In the genomic region with DNA sequence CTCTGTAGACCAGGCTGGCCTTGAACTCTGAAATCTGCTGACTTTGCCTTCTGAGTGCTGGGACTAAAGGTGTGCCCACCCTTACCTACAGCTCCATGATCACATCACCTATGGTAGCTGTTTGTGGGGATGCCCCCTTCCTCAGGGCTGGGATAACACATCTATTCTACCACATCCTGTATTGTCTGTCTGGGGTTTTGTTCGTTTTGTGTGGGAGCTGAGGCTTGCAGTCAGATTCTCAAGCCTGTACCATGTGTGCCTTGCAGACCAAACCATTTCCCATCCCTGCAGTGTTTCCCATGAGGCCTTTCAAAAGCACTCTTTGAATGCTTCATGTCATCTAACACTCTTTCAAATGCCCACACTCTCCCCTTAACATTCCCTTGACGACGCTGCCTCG, we compare ENCODE assay signal across 31 mouse cellular contexts. TPM values are rescaled to one million over a fixed set of nuclear protein-coding genes. Genes with fewer than 3 reads are reported as not detected.
DNase-seq lines count a peak whose midpoint lies in the region; ATAC-seq and TF ChIP-seq lines count a peak whose summit lies in the region.
"Had no signal": no experiment of that assay in that cellular context is flagged by ENCODE, and none has a peak within 500 bp of the region (broad histone marks: within the 10 kb centered on the region; RNA-seq: fewer than 3 reads in every experiment).

No protein-coding gene starts in this region.

- no peak overlapping the region for H3K9ac ChIP-seq in hindbrain, postnatal 0 days (replicated peaks; ENCODE audit: low read length)
- H3K9ac ChIP-seq: heart, embryonic 12.5 days; heart, embryonic 15.5 days; hindbrain, embryonic 14.5 days had no signal

- H3K4me3 ChIP-seq in hindbrain, postnatal 0 days (ENCODE audit: low read length), result no peak overlapping the region
- H3K4me3 ChIP-seq: forebrain, embryonic 10.5 days; heart, embryonic 12.5 days; heart, embryonic 15.5 days had no signal

- no peak for TF ChIP-seq CTCF in hindbrain, postnatal 0 days (IDR thresholded peaks at IDR 0.05; ENCODE audit: low read depth)

- no peak overlapping the region for H3K27ac ChIP-seq in hindbrain, postnatal 0 days
- H3K27ac ChIP-seq: forebrain, embryonic 10.5 days; heart, embryonic 15.5 days; hindbrain, embryonic 14.5 days had no signal

- H3K4me1 ChIP-seq in hindbrain, postnatal 0 days (ENCODE audit: insufficient read depth, low read length), result no peaks in the 10 kb centered on the region

- H3K27me3 ChIP-seq in hindbrain, postnatal 0 days (ENCODE audit: insufficient read depth, low read length), result no peaks in the 10 kb centered on the region
- H3K27me3 ChIP-seq: heart, embryonic 15.5 days had no signal

- peak; percentile 97 for ATAC-seq in inflammation-experienced regulatory T-cells, adult 6 months
- ATAC-seq in hindbrain, postnatal 0 days, result no peak
- ATAC-seq: forebrain, embryonic 14.5 days; intestine, embryonic 16.5 days; Patski had no signal

- no peaks in the 10 kb centered on the region for H3K36me3 ChIP-seq in hindbrain, postnatal 0 days (ENCODE audit: insufficient read depth, low read length)
- H3K36me3 ChIP-seq: forebrain, embryonic 10.5 days; G1E; heart, embryonic 12.5 days; heart, embryonic 15.5 days had no signal

- DNase-seq in thymus, postnatal 0 days (ENCODE audit: low spot score), result peak; percentile 68
- no peak for DNase-seq in thymus, postnatal 25 days
- DNase-seq in T-cell, adult 2 months (ENCODE audit: low spot score), result peak; percentile 53
- DNase-seq in cerebellum, postnatal 36 days, result no peak
- no peak for DNase-seq in frontal cortex, postnatal 10 days (ENCODE audit: low spot score in 2 of 2)
- no peak for DNase-seq in hindbrain, postnatal 0 days (ENCODE audit: low spot score)
- DNase-seq: adrenal gland, adult 8-10 months; adrenal gland, postnatal 25 days; B cell, adult 2 months; cerebellum, adult 11-12 months; cerebellum, adult 8-10 months; gastrocnemius, postnatal 14 days; heart, adult 18-20 months; heart, postnatal 10 days; heart, postnatal 36 days; kidney, adult 18-20 months had no signal

- H3K4me2 ChIP-seq in hindbrain, postnatal 0 days (ENCODE audit: low read depth, low read length), result no peak overlapping the region
- H3K4me2 ChIP-seq: heart, embryonic 12.5 days; heart, embryonic 15.5 days; hindbrain, embryonic 14.5 days had no signal

- no peaks in the 10 kb centered on the region for H3K9me3 ChIP-seq in hindbrain, postnatal 0 days (ENCODE audit: low read length)
- H3K9me3 ChIP-seq: forebrain, embryonic 10.5 days; G1E; heart, embryonic 12.5 days; heart, embryonic 15.5 days had no signal

- 61% methylated on average over 4 of the region's 4 CpGs for WGBS in hindbrain, postnatal 0 days

RNA-seq across cellular contexts. Expression of gene Scn4a, which starts 1.1 kb away (rescaled TPM):
- 0.04 TPM in 1 of 2 replicates, not detected in the other for polyA plus RNA-seq in thymus, postnatal 0 days (2015; fragmentation: Nextera tagmentation; extraction: Ambion mirVana)
- under 1 TPM in 1 of 3 experiments, not detected in 2; 0.08 TPM for polyA plus RNA-seq in inflammation-experienced regulatory T-cells, adult 6 months (2017; shearing (Covaris generic))
- total RNA-seq in hindbrain, postnatal 0 days (2014; rRNA removed), result under 0.01 and 0.22 TPM in 2 replicates
- polyA plus RNA-seq in hindbrain, postnatal 0 days (2015; fragmentation: Nextera tagmentation; extraction: Ambion mirVana), result 0.04 TPM in 1 of 2 replicates, not detected in the other
- polyA plus RNA-seq: forebrain, embryonic 10.5 days; forebrain, embryonic 14.5 days; G1E; hindbrain, embryonic 14.5 days; intestine, embryonic 16.5 days had no signal

RNA-seq across cellular contexts. Expression of gene Prr29, which starts 13.3 kb away (rescaled TPM):
- polyA plus RNA-seq in thymus, postnatal 0 days (2015; fragmentation: Nextera tagmentation; extraction: Ambion mirVana), result 31.2 and 33.1 TPM in 2 replicates
- 1 to 10 TPM in 2 of 3 experiments, under 1 TPM in 1; 0.87 to 2.5 (median 2.3) TPM for polyA plus RNA-seq in inflammation-experienced regulatory T-cells, adult 6 months (2017; shearing (Covaris generic))
- total RNA-seq in hindbrain, postnatal 0 days (2014; rRNA removed), result not detected in 2 replicates
- not detected in 2 replicates for polyA plus RNA-seq in hindbrain, postnatal 0 days (2015; fragmentation: Nextera tagmentation; extraction: Ambion mirVana)
- total RNA-seq: adrenal gland, postnatal 25 days had no signal
- polyA plus RNA-seq: brain, embryonic 14.5 days; embryonic facial prominence, embryonic 11.5 days; forebrain, embryonic 10.5 days; forebrain, embryonic 14.5 days; heart, embryonic 12.5 days; hindbrain, embryonic 11.5 days; hindbrain, embryonic 14.5 days; Patski had no signal

RNA-seq across cellular contexts. Expression of gene Icam2, which starts 35.9 kb away (rescaled TPM):
- polyA plus RNA-seq in thymus, postnatal 0 days (2015; fragmentation: Nextera tagmentation; extraction: Ambion mirVana), result 123 and 124 TPM in 2 replicates
- polyA plus RNA-seq in inflammation-experienced regulatory T-cells, adult 6 months (2017; shearing (Covaris generic)), result 100 to 1,000 TPM in 2 of 3 experiments, 10 to 100 TPM in 1; 91.8 to 131 (median 125) TPM
- 3.8 and 11.4 TPM in 2 replicates for total RNA-seq in hindbrain, postnatal 0 days (2014; rRNA removed)
- 8.4 TPM in 2 replicates for polyA plus RNA-seq in hindbrain, postnatal 0 days (2015; fragmentation: Nextera tagmentation; extraction: Ambion mirVana)
- polyA plus RNA-seq: Patski had no signal

RNA-seq across cellular contexts. Expression of gene Cd79b, which starts 37.4 kb away (rescaled TPM):
- polyA plus RNA-seq in thymus, postnatal 0 days (2015; fragmentation: Nextera tagmentation; extraction: Ambion mirVana), result 38.5 and 39.6 TPM in 2 replicates
- polyA plus RNA-seq in inflammation-experienced regulatory T-cells, adult 6 months (2017; shearing (Covaris generic)), result 10 to 100 TPM; 29.4 to 76.0 (median 49.1) TPM
- 0.25 and 0.63 TPM in 2 replicates for total RNA-seq in hindbrain, postnatal 0 days (2014; rRNA removed)
- polyA plus RNA-seq in hindbrain, postnatal 0 days (2015; fragmentation: Nextera tagmentation; extraction: Ambion mirVana), result 1.3 and 1.7 TPM in 2 replicates
- total RNA-seq: G1E had no signal

RNA-seq across cellular contexts. Expression of gene Gh, which starts 50.3 kb away (rescaled TPM):
- polyA plus RNA-seq in thymus, postnatal 0 days (2015; fragmentation: Nextera tagmentation; extraction: Ambion mirVana), result 0.38 and 0.75 TPM in 2 replicates
- polyA plus RNA-seq in inflammation-experienced regulatory T-cells, adult 6 months (2017; shearing (Covaris generic)), result not detected
- total RNA-seq in hindbrain, postnatal 0 days (2014; rRNA removed), result not detected in 2 replicates
- not detected in 2 replicates for polyA plus RNA-seq in hindbrain, postnatal 0 days (2015; fragmentation: Nextera tagmentation; extraction: Ambion mirVana)
- total RNA-seq: adrenal gland, adult 8-10 months; adrenal gland, postnatal 25 days; G1E; gastrocnemius, adult 18-20 months; gastrocnemius, postnatal 14 days; heart, adult 18-20 months; heart, postnatal 10 days; heart, postnatal 36 days had no signal
- polyA plus RNA-seq: brain, embryonic 14.5 days; embryonic facial prominence, embryonic 11.5 days; embryonic facial prominence, embryonic 14.5 days; forebrain, embryonic 10.5 days; forebrain, embryonic 14.5 days; G1E; gonadal fat pad, adult 2 months; heart, embryonic 12.5 days; heart, embryonic 15.5 days; hindbrain, embryonic 11.5 days; hindbrain, embryonic 14.5 days; intestine, embryonic 16.5 days; Patski had no signal

Comparison
In these comparisons a context has a peak if more than half of its experiments do, and no peak if none do; other contexts are left out.
1. DNase-seq: peak in thymus, postnatal 0 days (single experiment) and T-cell, adult 2 months (single experiment); none in thymus, postnatal 25 days (single experiment), cerebellum, postnatal 36 days (0 of 2), frontal cortex, postnatal 10 days (0 of 2) and hindbrain, postnatal 0 days (single experiment).